Mouse (Mus musculus) stomach, postnatal 0 days (tissue): ENCODE measurements at regions not wholly inside any gene's neighbourhood (a gene's known extent, or its start where the extent isn't known, plus 50 kb on each side); places are given as distances from the start of the nearest gene placed in this dataset.

Source experiments
- ATAC-seq: fragments of 200-750 bp; cut with Nextera tagmentation; 2 replicates; pipeline ENCODE4 v1.8.0; 2017; ENCODE audit not compliant: low FRiP score, low TSS enrichment
- DNase-seq: peaks from one replicate; pipeline ENCODE4 v3.0.0-alpha.2; 2016; ENCODE audit warnings: low spot score
- H3K27ac ChIP-seq: fragments of 300-500 bp; sonication (generic); replicated peaks from 2 replicates; pipeline ENCODE4 v1.5.1; 2014; ENCODE audit warnings: mild to moderate bottlenecking, control low read depth
- H3K27me3 ChIP-seq: fragments of 300-500 bp; sonication (generic); 2 replicates; pipeline ENCODE4 v1.6.1; 2014; ENCODE audit warnings: low read length; ENCODE audit not compliant: control insufficient read depth, insufficient read depth
- H3K36me3 ChIP-seq: fragments of 300-500 bp; sonication (generic); 2 replicates; pipeline ENCODE4 v1.6.1; 2014; ENCODE audit warnings: low read length, mixed read lengths; ENCODE audit not compliant: control insufficient read depth, insufficient read depth
- H3K4me1 ChIP-seq: fragments of 300-500 bp; sonication (generic); replicated peaks from 2 replicates; pipeline ENCODE4 v1.6.1; 2014; ENCODE audit warnings: antibody characterized with exemption; ENCODE audit not compliant: control insufficient read depth, insufficient read depth
- H3K4me2 ChIP-seq: fragments of 300-500 bp; sonication (generic); replicated peaks from 2 replicates; pipeline ENCODE4 v1.6.1; 2014; ENCODE audit warnings: low read depth, mild to moderate bottlenecking, control low read depth, moderate library complexity
- H3K4me3 ChIP-seq: fragments of 300-500 bp; sonication (generic); 2 replicates; pipeline ENCODE4 v1.5.1; 2014; ENCODE audit warnings: low read depth, low read length, control low read depth
- H3K9ac ChIP-seq: fragments of 300-500 bp; sonication (generic); 2 replicates; pipeline ENCODE4 v1.6.1; 2014; ENCODE audit warnings: mild to moderate bottlenecking, low read length, control low read depth, mixed read lengths
- H3K9me3 ChIP-seq: fragments of 300-500 bp; sonication (generic); 2 replicates; pipeline ENCODE4 v1.6.1; 2016; ENCODE audit warnings: low read length; ENCODE audit not compliant: control insufficient read depth
- CTCF ChIP-seq: IDR thresholded peaks from 2 replicates; pipeline ENCODE4 v1.5.1; 2016; ENCODE audit warnings: antibody characterized with exemption, low read depth, mild to moderate bottlenecking, moderate library complexity
- EP300 ChIP-seq: optimal IDR thresholded peaks from 2 replicates; pipeline ENCODE3; 2016; ENCODE audit warnings: antibody characterized with exemption
- WGBS: fragments of 180-500 bp; shearing (Covaris S2); extraction: QIAGEN DNeasy Blood & Tissue Kit; methylation state at CpG from one replicate; pipeline ENCODE4 v1.1.7; 2014; 5-methylcytosine and 5-hydroxymethylcytosine counted together

DNA sequence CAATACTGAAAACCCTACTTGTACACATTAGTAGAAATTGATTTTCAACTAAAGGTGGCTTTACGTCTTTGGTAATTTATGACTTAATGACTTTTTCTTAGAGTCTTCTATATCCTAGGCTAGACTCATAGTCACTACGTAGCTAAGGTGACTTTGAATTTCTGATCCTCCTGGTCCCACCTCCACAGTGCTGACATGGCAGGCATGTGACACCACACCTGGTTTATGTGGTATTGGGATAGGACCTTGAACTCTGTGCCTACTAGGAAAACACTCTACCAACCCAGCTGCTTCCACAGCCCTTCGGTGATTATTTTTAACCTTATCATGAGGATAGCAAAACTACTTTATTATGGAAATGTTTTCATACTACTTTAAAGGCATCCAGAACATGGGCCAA is 51.5 kb upstream of the D7Ertd443e start:
- Histone ChIP-seq H3K27ac (no peak overlapping the region), H3K4me3 (no peak overlapping the region), H3K4me2 (no peak overlapping the region), H3K9me3 (no peaks in the 10 kb centered on the region), H3K27me3 (no peaks in the 10 kb centered on the region), H3K4me1 (no peaks in the 10 kb centered on the region), H3K36me3 (no peaks in the 10 kb centered on the region), H3K9ac (no peak overlapping the region)
- WGBS: 85% methylated on average over 3 of the region's 3 CpGs
- DNase-seq (no peak), ATAC-seq (no peak)
- TF ChIP-seq CTCF (no peak), EP300 (no peak)

- Histone ChIP-seq H3K4me1 (no peaks in the 10 kb centered on the region), H3K9ac (no peak overlapping the region), H3K36me3 (no peaks in the 10 kb centered on the region), H3K4me2 (no peak overlapping the region), H3K27me3 (no peaks in the 10 kb centered on the region), H3K4me3 (no peak overlapping the region), H3K27ac (no peak overlapping the region), H3K9me3 (no peaks in the 10 kb centered on the region)
- WGBS: 89% methylated on average over 5 of the region's 5 CpGs
- no peak for TF ChIP-seq CTCF
- TF ChIP-seq EP300: no peak
- ATAC-seq (no peak), DNase-seq (no peak)
These were observed 53.8 kb upstream of the D7Ertd443e start for GRCm38 (mm10) chr7:134439281-134439680.

DNA sequence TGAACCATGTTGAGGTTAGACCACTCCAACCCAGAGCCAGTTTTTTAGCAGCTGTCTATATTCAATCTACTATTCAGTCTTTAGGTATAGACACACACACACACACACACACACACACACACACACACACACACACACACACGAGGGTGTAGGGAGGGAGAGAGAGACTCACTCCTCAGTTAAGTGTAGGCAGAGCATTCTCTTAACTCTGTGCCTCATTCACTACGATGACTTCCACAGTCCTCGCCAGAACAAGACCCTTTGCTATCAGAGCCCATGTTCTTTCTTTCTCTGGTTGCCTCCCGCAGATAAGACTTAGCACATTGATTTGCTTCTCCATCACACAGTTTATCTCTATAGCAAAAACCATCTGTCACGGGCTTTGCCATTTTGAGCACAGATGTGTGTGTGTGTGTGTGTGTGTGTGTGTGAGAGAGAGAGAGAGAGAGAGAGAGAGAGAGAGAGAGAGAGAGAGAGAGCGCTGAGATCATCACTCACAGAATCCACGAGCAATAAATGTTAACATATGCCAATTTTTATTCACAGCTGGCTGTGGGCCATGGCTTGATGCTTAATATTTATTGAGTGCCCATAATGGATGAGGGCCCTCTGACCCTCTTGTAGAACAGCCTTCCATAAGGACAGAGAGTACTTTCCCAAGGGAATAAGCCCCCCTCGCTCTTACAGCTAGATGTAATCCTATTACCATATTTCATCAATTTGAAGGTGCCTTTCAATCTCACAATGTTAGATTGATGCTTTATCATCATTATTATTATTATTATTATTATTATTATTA is 59.7 kb upstream of the D7Ertd443e start:
- no peaks in the 10 kb centered on the region for H3K27me3 ChIP-seq
- H3K9me3 ChIP-seq: no peaks in the 10 kb centered on the region
- no peak overlapping the region for H3K9ac ChIP-seq
- H3K4me1 ChIP-seq: no peaks in the 10 kb centered on the region
- H3K4me3 ChIP-seq: no peak overlapping the region
- 62% methylated on average over 8 of the region's 8 CpGs for WGBS
- TF ChIP-seq EP300 (no peak), CTCF (no peak)
- ATAC-seq: no peak
- no peak overlapping the region for H3K4me2 ChIP-seq
- DNase-seq: no peak
- H3K36me3 ChIP-seq: no peaks in the 10 kb centered on the region
- no peak overlapping the region for H3K27ac ChIP-seq

DNA sequence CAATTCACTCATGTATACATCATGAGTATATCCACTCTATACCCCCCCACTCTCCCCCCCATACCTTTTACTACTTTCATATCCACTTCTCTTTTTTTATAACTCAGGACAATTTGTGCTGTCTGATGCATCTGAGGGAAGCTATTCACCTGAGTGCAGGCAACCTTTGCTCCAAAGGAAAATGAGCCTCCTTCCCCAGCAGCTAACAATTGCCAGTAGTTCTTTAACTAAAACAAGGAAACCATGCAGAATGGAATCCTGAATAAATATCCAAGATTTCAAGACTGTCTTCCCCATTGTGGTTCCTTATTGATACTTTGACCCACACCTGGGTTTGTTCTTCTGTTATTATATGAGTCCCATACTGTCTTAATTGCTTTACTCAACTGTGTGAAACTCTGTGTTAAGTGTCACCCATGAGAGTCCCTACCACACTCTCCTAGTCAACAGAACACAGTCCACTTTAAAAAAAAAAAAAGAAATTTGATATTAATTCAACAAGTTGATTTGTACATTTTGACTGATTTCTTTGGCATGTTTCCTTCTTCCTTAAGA is 62.3 kb upstream of the D7Ertd443e start:
- Histone ChIP-seq H3K9me3 (no peaks in the 10 kb centered on the region), H3K36me3 (no peaks in the 10 kb centered on the region), H3K9ac (no peak overlapping the region), H3K4me3 (no peak overlapping the region), H3K27me3 (no peaks in the 10 kb centered on the region), H3K27ac (no peak overlapping the region), H3K4me1 (no peaks in the 10 kb centered on the region), H3K4me2 (no peak overlapping the region)
- DNase-seq: no peak
- no peak for TF ChIP-seq EP300
- no peak for TF ChIP-seq CTCF
- ATAC-seq: no peak

GRCm38 (mm10) chr7:134448831-134449230 is 63.4 kb upstream of the D7Ertd443e start:
- Histone ChIP-seq H3K36me3 (no peaks in the 10 kb centered on the region), H3K4me1 (no peaks in the 10 kb centered on the region), H3K9ac (no peak overlapping the region), H3K9me3 (no peaks in the 10 kb centered on the region), H3K4me2 (no peak overlapping the region), H3K27me3 (no peaks in the 10 kb centered on the region), H3K4me3 (no peak overlapping the region), H3K27ac (no peak overlapping the region)
- WGBS: 68% methylated on average over 2 of the region's 2 CpGs
- TF ChIP-seq CTCF (no peak), EP300 (no peak)
- no peak for DNase-seq
- ATAC-seq: no peak

GRCm38 (mm10) chr7:134462677-134463076 is 77.2 kb upstream of the D7Ertd443e start:
- DNase-seq (no peak), ATAC-seq (no peak)
- no peaks in the 10 kb centered on the region for H3K27me3 ChIP-seq
- H3K9me3 ChIP-seq: no peaks in the 10 kb centered on the region
- no peak for TF ChIP-seq EP300
- TF ChIP-seq CTCF: no peak
- H3K4me1 ChIP-seq: no peaks in the 10 kb centered on the region
- H3K36me3 ChIP-seq: no peaks in the 10 kb centered on the region
- no peak overlapping the region for H3K9ac ChIP-seq
- no peak overlapping the region for H3K4me3 ChIP-seq
- H3K27ac ChIP-seq: no peak overlapping the region
- no peak overlapping the region for H3K4me2 ChIP-seq
- 67% methylated on average over 3 of the region's 3 CpGs for WGBS
